Mouse (Mus musculus): ENCODE data around the gene Pde11a.

DNA sequence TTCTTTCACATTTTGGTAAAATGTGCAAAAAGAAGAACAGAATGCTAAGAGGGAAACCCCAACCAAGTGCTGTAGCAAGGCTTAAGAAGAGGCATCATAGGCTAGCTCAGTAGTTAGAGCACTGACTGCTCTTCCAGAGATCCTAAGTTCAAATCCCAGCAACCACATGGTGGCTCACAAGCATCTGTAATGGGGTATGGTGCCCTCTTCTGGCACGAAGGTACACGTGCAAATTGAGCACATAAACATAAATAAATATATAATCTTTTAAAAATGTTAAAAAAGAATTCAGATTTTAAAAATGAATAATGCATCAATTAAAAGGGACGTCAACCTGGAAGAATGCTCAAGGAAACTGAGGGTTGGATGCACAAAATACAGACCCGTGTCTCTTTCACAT, 271.4 kb downstream of the Pde11a start:
- no peak for TF ChIP-seq USF1 (IDR thresholded peaks at IDR 0.05; ENCODE audit: low read depth)
- TF ChIP-seq MYOD1 (IDR thresholded peaks at IDR 0.05; ENCODE audit: control insufficient read depth in 1 of 3, insufficient read length in 2 of 3, low read depth in 2 of 3) = no peak
- TF ChIP-seq POLR2A (IDR thresholded peaks at IDR 0.05; ENCODE audit: insufficient read length, low read depth) = no peak
- TF ChIP-seq CEBPB (IDR thresholded peaks at IDR 0.05; ENCODE audit: insufficient read depth, poor library complexity, severe bottlenecking) = no peak
- TF ChIP-seq TCF12 (IDR thresholded peaks at IDR 0.05; ENCODE audit: insufficient read depth, poor library complexity, severe bottlenecking) = no peak
- TF ChIP-seq E2F4 (IDR thresholded peaks at IDR 0.05; ENCODE audit: insufficient read depth) = no peak
- no peak for TF ChIP-seq MAX (IDR thresholded peaks at IDR 0.05; ENCODE audit: low read depth)
- TF ChIP-seq MYOG (IDR thresholded peaks at IDR 0.05; ENCODE audit: control insufficient read depth in 1 of 3, insufficient read depth in 1 of 3, insufficient read length in 2 of 3, low read depth in 2 of 3) = no peak
